Mouse (Mus musculus): ENCODE data around the gene Cks2.
"Not testable (repeated sequence)": the region's sequence is repeated elsewhere in the genome, so short reads cannot be mapped to it uniquely, and the experiment has no call there.

Cks2 gene

GRCm38 (mm10) chr13:51644829-51645789 lies at the start of gene Cks2:
Cks2 (plus strand) TSS chr13:51645232.
- DNase-seq: peak; percentile 96

DNA sequence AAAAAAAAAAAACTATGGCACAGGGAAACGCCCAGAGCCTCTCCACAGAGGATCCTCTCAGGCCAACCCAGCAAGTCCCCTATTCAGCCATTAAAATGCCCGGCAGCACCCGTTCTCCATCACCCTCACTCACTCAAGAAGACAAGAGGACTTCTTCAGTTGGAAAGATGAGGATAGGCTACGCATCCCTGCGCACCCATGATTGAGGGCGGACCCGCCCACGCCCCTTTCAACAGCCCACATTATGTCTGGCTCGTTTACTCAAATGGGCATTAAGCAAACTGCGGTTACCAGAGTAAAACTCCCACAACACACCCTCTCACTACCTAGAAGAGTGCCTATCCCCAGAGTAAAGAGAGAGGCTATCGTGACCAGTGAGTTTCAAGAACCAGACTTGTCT lies 49.6 kb upstream of the Cks2 start:
- peak; percentile 31 for DNase-seq

- DNase-seq: no peak
Measured at GRCm38 (mm10) chr13:51598063-51598462, 47.0 kb upstream of the Cks2 start.

DNA sequence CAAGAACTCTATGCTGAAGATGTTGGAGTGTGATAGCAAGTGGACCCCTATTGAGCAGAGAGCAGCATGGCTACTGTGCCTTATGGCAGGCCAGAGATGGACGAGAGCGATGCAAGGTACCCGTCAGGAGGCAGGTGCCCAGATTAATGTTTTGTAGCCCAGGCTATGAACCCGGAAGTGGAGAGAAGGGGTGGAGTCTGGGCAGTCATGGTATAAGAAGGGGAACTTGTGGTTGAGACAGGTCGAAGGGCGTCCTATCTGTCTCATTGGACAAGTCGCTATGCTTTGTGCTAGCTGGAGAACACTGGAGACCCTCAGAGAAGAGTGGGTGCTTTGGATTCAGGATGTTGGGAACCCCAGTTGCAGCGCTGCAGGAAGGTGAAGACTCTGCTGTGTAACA lies 44.9 kb upstream of the Cks2 start:
- DNase-seq: no peak

GRCm38 (mm10) chr13:51602764-51603163 lies 42.3 kb upstream of the Cks2 start:
- DNase-seq: no peak

- peak; percentile 36 for DNase-seq
Measured at GRCm38 (mm10) chr13:51603221-51603893, 41.7 kb upstream of the Cks2 start.

DNA sequence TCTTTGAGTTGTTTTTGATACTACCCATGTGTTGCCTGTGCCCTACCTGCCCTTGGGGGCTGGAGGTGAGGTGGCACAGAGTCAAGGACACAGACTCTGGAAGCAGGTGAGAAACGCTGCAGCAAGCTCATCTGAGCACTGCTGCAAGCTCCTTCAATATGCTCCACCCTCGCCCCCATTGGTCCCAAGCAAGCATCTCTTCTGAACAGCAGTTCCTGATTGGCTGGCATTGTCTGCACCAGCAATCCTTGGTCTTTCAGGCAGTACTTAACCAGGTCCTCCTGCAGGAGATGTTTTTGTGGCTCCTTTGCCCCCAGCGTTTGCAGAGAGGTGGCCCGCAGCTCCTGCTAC lies 41.2 kb upstream of the Cks2 start:
- DNase-seq: peak; percentile 58

GRCm38 (mm10) chr13:51609231-51609630 lies 35.8 kb upstream of the Cks2 start:
- no peak for DNase-seq

DNA sequence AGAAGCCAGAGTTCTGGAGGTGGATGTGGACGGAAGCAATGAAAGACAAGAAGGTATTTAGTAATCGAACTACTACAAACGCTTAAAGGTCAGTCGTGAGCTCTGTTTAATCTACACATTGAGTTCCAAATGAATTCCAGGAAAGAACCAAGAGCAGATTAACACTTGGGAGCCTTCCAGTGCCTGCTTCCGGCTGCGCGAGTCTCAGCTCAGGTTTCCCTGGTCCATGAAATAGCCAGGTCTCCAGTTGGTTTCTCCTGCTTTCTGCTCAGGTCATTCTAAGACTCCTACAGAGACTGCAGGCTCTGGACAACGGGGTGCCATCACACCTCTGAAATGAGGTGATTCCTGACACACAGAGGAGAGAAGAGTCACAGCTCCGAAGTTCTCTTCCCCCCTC lies 34.0 kb upstream of the Cks2 start:
- DNase-seq: no peak

DNA sequence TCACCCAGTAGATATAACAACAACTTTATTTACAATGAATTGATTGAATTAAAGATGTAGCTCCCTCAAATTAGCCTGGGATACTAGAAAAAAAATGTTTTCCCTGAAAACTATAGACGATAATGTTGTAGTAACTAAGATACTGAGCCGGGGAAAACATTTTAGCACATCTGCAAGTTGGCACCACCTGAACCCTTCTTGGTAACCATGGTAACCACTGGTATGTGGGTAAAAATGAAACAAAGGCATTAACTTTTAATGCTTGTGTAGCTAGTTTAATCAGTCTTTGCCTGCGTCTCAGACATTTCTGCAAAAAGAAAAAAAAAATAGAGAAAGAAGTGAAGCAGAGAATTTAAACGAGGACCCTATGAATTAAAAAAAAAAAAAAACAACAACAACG lies 33.5 kb upstream of the Cks2 start:
- DNase-seq: no peak

DNA sequence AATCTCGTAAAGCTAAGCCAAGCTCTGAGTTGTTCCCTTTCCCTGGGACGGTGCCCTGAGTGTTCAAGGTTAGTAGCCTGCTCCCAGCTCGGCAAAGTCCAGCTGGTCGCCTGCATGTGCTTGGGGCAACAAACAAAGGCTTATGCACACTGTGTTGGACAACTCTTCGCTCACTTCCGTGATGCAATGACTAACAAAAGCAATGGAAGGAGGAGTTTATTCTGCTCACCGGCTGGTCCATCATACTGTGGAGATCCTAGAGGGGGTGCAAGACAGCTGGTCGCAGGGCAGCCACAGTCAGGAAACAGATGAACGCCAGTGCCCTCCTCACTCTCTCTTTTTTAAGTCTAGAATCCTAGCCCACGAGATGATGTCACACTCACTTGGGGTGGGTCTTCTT lies 29.2 kb upstream of the Cks2 start:
- DNase-seq: no peak

DNA sequence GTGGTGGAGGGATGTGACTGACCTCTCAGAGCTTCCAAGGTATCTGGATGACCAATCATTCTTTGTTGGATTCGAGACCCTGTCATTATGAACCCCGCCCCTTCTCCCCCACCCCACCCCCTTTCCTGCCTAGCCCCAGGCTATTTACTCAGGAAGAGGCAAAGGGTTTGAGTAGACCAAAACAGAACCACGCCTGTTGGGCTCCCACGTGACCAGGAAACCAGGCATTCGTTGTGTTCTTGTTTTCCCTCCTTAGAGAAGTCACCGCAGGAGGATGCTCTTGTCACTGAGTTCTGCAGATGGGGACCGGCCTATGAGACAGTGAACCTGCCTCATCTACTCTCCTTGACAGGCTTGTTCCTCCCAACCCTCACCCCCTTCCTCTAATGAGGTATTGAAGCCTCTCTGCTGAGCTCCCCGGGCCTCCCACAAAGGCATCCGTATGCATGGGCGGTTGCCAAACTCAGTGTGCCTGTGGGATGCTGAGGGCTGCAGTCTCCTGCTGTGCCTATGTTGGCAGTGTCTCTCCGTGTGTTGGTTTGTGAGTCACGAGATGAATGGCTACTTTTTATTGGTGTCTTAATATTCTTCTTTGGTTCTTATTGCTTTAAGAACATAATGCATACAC lies 28.5 kb upstream of the Cks2 start:
- peak; percentile 74 for DNase-seq

DNA sequence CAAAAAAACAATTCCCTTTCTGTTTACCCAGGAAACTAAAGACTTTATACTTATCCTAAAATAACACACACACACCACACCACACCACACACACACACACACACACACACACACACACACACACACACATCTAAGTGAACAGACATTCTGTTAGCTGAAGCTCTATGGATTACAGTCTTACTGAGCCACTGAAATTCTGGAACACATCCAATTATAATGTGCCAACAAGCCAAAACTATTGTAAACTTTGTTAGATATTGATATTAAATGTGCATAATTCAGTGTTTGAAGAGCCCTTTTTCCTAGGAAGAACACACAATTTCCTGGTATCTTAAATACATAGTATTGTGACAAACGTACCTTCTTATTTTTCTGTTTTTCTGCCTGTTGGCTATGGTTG lies 27.7 kb upstream of the Cks2 start:
- DNase-seq: no peak

DNA sequence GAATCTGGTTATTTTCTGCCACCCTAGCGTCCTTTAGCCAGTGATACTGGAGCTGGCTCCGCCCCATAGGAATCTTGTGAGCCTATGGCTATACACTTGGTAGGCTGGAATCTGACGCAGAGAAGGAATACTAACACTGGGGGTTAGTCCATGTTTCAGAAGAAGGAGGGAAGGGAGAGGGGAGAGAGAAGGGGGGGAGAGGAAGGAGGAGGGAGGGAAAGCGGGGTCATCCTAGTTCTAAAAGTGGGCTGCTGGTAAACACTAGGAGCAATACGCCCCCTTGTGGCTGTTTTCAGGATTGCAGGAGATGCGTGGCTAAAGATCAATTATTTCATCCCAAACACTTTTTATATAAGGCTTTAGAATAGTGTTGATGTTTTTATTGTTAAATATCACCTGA lies 27.2 kb upstream of the Cks2 start:
- peak; percentile 77 for DNase-seq

GRCm38 (mm10) chr13:51618602-51619001 lies 26.4 kb upstream of the Cks2 start:
- no peak for DNase-seq

DNA sequence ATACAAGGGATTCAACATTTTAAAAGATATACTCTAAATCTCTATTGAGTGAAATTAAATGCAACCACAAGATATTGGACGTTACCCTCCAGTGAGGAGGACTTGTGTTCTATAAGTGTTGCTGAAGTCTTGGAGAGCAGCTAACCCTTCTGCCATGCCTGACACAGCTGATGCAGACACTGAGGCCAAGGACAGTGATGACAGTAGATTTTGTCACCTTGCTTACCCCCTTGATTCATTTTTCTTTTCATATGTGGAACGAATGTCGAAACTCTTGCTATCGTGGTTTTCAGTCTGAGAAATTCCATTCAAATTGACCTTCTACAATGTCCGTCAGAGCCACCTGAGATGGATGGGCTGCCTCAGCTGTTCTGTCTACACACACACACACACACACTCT lies 22.4 kb upstream of the Cks2 start:
- DNase-seq: no peak

DNA sequence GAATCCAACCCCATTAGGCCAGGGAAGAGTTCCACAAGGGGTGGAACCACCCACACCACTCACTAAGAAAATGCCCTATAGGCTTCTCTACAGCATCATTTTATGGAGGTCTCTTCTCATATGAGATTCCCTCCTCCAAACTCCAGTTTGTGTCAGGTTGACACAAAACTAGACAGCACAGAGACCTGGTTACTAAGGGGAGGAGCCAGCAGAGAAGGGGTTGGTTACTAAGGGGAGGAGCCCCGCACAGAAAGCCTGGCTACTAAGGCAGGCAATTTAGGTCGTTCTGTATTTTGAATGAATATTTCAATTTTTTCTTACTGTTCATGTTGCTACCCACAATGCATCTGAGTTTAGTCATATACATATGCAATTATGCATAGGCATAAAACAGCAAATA lies 21.4 kb upstream of the Cks2 start:
- DNase-seq: no peak

- no peak for DNase-seq
Measured at GRCm38 (mm10) chr13:51628273-51628848, 16.7 kb upstream of the Cks2 start.

- DNase-seq: no peak
Measured at GRCm38 (mm10) chr13:51631354-51631992, 13.6 kb upstream of the Cks2 start.

GRCm38 (mm10) chr13:51632560-51633218 lies 12.3 kb upstream of the Cks2 start:
- no peak for DNase-seq

- DNase-seq: not testable (repeated sequence)
Measured at GRCm38 (mm10) chr13:51635384-51635783, 9.6 kb upstream of the Cks2 start.

DNA sequence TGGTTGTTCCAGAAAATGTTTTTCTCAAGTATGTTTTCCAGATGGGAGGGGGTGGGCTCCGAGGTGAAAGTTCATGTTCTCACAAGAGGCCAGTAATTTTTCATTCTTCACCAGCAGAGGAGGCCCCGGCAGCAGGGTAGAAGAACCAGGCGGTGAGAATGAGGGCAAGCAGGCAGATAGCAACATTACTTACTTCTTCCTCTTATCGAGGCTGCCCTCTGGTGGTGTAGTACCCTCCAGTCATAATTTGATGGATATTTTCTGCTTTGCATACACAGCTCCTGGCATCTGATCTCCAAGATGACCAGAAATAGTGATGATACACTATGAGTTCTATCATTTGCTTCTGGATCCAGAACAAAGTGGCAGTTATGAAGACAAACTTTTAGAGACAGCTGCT lies 6.1 kb upstream of the Cks2 start:
- DNase-seq: no peak
